Comparison of ENCODE assay signal across 27 mouse cellular contexts in the genomic region with DNA sequence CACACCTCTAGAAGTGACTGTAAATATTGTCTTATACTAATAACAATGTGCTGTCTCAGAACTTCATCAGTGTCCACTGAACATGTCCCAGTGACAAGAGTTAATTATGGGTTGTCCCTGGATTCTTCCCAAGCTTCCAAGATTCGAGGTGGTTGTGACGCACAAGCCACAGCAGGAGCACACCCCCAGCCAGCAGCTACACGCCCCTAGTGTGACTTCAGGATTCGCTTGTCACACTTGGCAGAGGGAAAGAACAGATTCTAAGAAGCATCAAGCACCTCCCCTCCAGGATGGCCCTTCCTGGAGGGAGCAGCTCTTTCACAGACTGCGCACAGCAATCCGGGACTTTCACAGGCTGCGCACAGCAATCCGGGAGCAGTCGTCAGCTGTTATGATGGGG.
DNase-seq lines count a peak whose midpoint lies in the region; ATAC-seq lines count a peak whose summit lies in the region.
"Had no signal": no experiment of that assay in that cellular context is flagged by ENCODE, and none has a peak within 500 bp of the region (broad histone marks: within the 10 kb centered on the region; RNA-seq: fewer than 3 reads in every experiment).

No protein-coding gene starts in this region.

- H3K27ac ChIP-seq in forebrain, embryonic 16.5 days (ENCODE audit: low read length), result no peak overlapping the region
- H3K27ac ChIP-seq in forebrain, embryonic 13.5 days, result no peak overlapping the region
- no peak overlapping the region for H3K27ac ChIP-seq in hindbrain, embryonic 16.5 days (ENCODE audit: low read depth, low read length)
- H3K27ac ChIP-seq in hindbrain, embryonic 11.5 days (ENCODE audit: low read depth, low read length), result no peak overlapping the region
- H3K27ac ChIP-seq: embryonic facial prominence, embryonic 10.5 days; embryonic facial prominence, embryonic 13.5 days; heart, adult 2 months; hindbrain, embryonic 13.5 days; hindbrain, postnatal 0 days had no signal

- H3K9me3 ChIP-seq in forebrain, embryonic 16.5 days (ENCODE audit: control insufficient read depth, low read length), result no peaks in the 10 kb centered on the region
- H3K9me3 ChIP-seq in forebrain, embryonic 13.5 days (replicated peaks), result no peaks in the 10 kb centered on the region
- H3K9me3 ChIP-seq in hindbrain, embryonic 16.5 days (ENCODE audit: control insufficient read depth, low read length), result no peaks in the 10 kb centered on the region
- no peaks in the 10 kb centered on the region for H3K9me3 ChIP-seq in hindbrain, embryonic 11.5 days (ENCODE audit: control insufficient read depth, low read length)
- H3K9me3 ChIP-seq: embryonic facial prominence, embryonic 10.5 days; embryonic facial prominence, embryonic 13.5 days; G1E; hindbrain, embryonic 13.5 days had no signal

- 69% methylated on average over 9 of the region's 9 CpGs for WGBS in forebrain, embryonic 16.5 days
- 74% methylated on average over 9 of the region's 9 CpGs for WGBS in forebrain, embryonic 13.5 days
- 73% methylated on average over 9 of the region's 9 CpGs for WGBS in hindbrain, embryonic 16.5 days
- 83% methylated on average over 9 of the region's 9 CpGs for WGBS in hindbrain, embryonic 11.5 days

- H3K4me2 ChIP-seq in forebrain, embryonic 16.5 days (ENCODE audit: low read length), result no peak overlapping the region
- H3K4me2 ChIP-seq in forebrain, embryonic 13.5 days, result no peak overlapping the region
- no peak overlapping the region for H3K4me2 ChIP-seq in hindbrain, embryonic 16.5 days (ENCODE audit: low read length)
- no peak overlapping the region for H3K4me2 ChIP-seq in hindbrain, embryonic 11.5 days (replicated peaks; ENCODE audit: low read depth, low read length)
- H3K4me2 ChIP-seq: embryonic facial prominence, embryonic 13.5 days; heart, embryonic 11.5 days; hindbrain, embryonic 13.5 days had no signal

- no peaks in the 10 kb centered on the region for H3K27me3 ChIP-seq in forebrain, embryonic 16.5 days (replicated peaks; ENCODE audit: control insufficient read depth, insufficient read depth, low read length)
- no peaks in the 10 kb centered on the region for H3K27me3 ChIP-seq in forebrain, embryonic 13.5 days
- no peaks in the 10 kb centered on the region for H3K27me3 ChIP-seq in hindbrain, embryonic 16.5 days (replicated peaks; ENCODE audit: control insufficient read depth, insufficient read depth, low read length)
- no peaks in the 10 kb centered on the region for H3K27me3 ChIP-seq in hindbrain, embryonic 11.5 days (ENCODE audit: control insufficient read depth, insufficient read depth, low read length)
- H3K27me3 ChIP-seq: CH12.LX; embryonic facial prominence, embryonic 13.5 days; hindbrain, embryonic 13.5 days had no signal

- DNase-seq in hindbrain, embryonic 11.5 days (ENCODE audit: low spot score), result no peak
- DNase-seq in R1 (ENCODE audit: low read depth, low spot score), result peak; percentile 9
- DNase-seq in thymus, postnatal 36 days, result no peak
- DNase-seq: adrenal gland, adult 2 months; adrenal gland, postnatal 14 days; B cell, adult 2 months; cerebellum, adult 11-12 months; cerebellum, adult 8-10 months; cerebellum, postnatal 10 days; cerebellum, postnatal 36 days; embryo, embryonic 11 days; gastrocnemius, postnatal 25 days; heart, adult 2 months; kidney, adult 18-20 months had no signal

- no peaks in the 10 kb centered on the region for H3K36me3 ChIP-seq in forebrain, embryonic 16.5 days (ENCODE audit: control insufficient read depth, insufficient read depth)
- H3K36me3 ChIP-seq in forebrain, embryonic 13.5 days (ENCODE audit: poor library complexity, severe bottlenecking), result no peaks in the 10 kb centered on the region
- no peaks in the 10 kb centered on the region for H3K36me3 ChIP-seq in hindbrain, embryonic 16.5 days (ENCODE audit: control insufficient read depth, insufficient read depth, low read length)
- no peaks in the 10 kb centered on the region for H3K36me3 ChIP-seq in hindbrain, embryonic 11.5 days (ENCODE audit: control insufficient read depth, insufficient read depth, low read length)
- H3K36me3 ChIP-seq: embryonic facial prominence, embryonic 10.5 days; embryonic facial prominence, embryonic 13.5 days; G1E; hindbrain, embryonic 13.5 days had no signal

- no peak overlapping the region for H3K9ac ChIP-seq in forebrain, embryonic 16.5 days (replicated peaks; ENCODE audit: low read depth, low read length)
- H3K9ac ChIP-seq in forebrain, embryonic 13.5 days, result no peak overlapping the region
- no peak overlapping the region for H3K9ac ChIP-seq in hindbrain, embryonic 16.5 days (ENCODE audit: low read depth, low read length)
- H3K9ac ChIP-seq in hindbrain, embryonic 11.5 days (ENCODE audit: low read depth, low read length), result no peak overlapping the region
- H3K9ac ChIP-seq: embryonic facial prominence, embryonic 13.5 days; hindbrain, embryonic 13.5 days had no signal

- H3K4me3 ChIP-seq in forebrain, embryonic 16.5 days (replicated peaks; ENCODE audit: low read length), result no peak overlapping the region
- H3K4me3 ChIP-seq in forebrain, embryonic 13.5 days, result no peak overlapping the region
- no peak overlapping the region for H3K4me3 ChIP-seq in hindbrain, embryonic 16.5 days (ENCODE audit: low read length)
- no peak overlapping the region for H3K4me3 ChIP-seq in hindbrain, embryonic 11.5 days (ENCODE audit: low read depth, low read length)
- H3K4me3 ChIP-seq: embryonic facial prominence, embryonic 10.5 days; embryonic facial prominence, embryonic 13.5 days; erythroblast, embryonic 14.5 days; heart, adult 2 months; hindbrain, embryonic 13.5 days had no signal

- peaks cover 8% of the 10 kb centered on the region; the same call in 1 of the 2 replicates for H3K4me1 ChIP-seq in forebrain, embryonic 16.5 days (replicated peaks; ENCODE audit: control insufficient read depth, insufficient read depth, low read length)
- peaks cover 9% of the 10 kb centered on the region for H3K4me1 ChIP-seq in forebrain, embryonic 13.5 days
- no peaks in the 10 kb centered on the region for H3K4me1 ChIP-seq in hindbrain, embryonic 16.5 days (ENCODE audit: control insufficient read depth, insufficient read depth, low read depth, low read length)
- no peaks in the 10 kb centered on the region for H3K4me1 ChIP-seq in hindbrain, embryonic 11.5 days (replicated peaks; ENCODE audit: control insufficient read depth, insufficient read depth, low read length)
- H3K4me1 ChIP-seq: embryonic facial prominence, embryonic 10.5 days; embryonic facial prominence, embryonic 13.5 days had no signal

- peak; percentile 50; the same call in 1 of the 2 replicates for ATAC-seq in forebrain, embryonic 16.5 days
- no peak for ATAC-seq in forebrain, embryonic 13.5 days
- ATAC-seq in hindbrain, embryonic 16.5 days, result 0 out of 2 replicates have a peak, but pooled peaks have one; percentile 2
- no peak for ATAC-seq in hindbrain, embryonic 11.5 days (ENCODE audit: low FRiP score)
- ATAC-seq: hindbrain, postnatal 0 days; inflammation-experienced regulatory T-cells, adult 6 months; Patski had no signal

Comparison
In these comparisons a context has a peak if more than half of its experiments do, and no peak if none do; other contexts are left out.
1. ATAC-seq: peak in forebrain, embryonic 16.5 days (single experiment) and hindbrain, embryonic 16.5 days (single experiment); none in forebrain, embryonic 13.5 days (single experiment) and hindbrain, embryonic 11.5 days (single experiment).